Mouse (Mus musculus) gastrocnemius, postnatal 25 days (tissue): ENCODE results near the gene Ttc26. TPM values are rescaled to one million over a fixed set of nuclear protein-coding genes. Genes with fewer than 3 reads are reported as not detected.

Experiments used
- DNase-seq: peaks from one replicate; pipeline ENCODE4 v3.0.0; 2022
- long read RNA-seq, 2 experiments: library from polyadenylated mRNA; stranded (forward); transcript quantifications; one replicate each; pipeline ENCODE4 v2.0.0; 2021
- total RNA-seq, 2 experiments: library from RNA; stranded (reverse); gene quantifications; 1 replicate in 1 of 2; 2 replicates in 1 of 2; pipeline ENCODE4 v1.2.3; 2021

Gene Ttc26
- total RNA-seq: 1 to 10 TPM; 1.1 to 1.7 TPM
- long read RNA-seq, experiment 1, partial matches to known transcripts: 0 of 1 reads
- long read RNA-seq, experiment 1, other reads (novel, unspliced or antisense): 1 of 1 reads
- long read RNA-seq, experiment 2: 0 reads

GRCm38 (mm10) chr6:38381129-38381771 is at the start of gene Ttc26:
Gene Ttc26, plus strand, starts transcription at chr6:38381469.
- DNase-seq: peak; percentile 73

- DNase-seq: no peak
These were observed 46.0 kb upstream of the Ttc26 start for GRCm38 (mm10) chr6:38335264-38335663.

GRCm38 (mm10) chr6:38337166-38337705 is 44.0 kb upstream of the Ttc26 start:
- DNase-seq: no peak

DNA sequence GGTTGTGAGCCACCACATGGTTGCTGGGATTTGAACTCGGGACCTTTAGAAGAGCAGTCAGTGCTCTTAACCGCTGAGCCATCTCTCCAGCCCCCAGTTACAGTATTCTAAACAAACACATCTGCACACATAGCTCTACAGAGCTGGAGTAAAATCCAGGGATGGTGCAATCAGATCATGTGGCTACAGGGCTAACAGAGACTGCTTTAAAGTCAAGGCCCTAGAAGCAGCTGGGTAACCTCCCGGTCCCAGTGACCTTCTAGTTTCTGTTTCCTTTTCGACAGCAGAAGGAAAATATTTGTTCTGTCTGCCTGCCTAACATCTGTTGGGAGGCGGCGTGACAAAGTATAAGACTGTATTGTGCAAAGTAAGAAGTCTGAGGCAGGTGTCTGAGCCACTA is 43.3 kb upstream of the Ttc26 start:
- DNase-seq: peak; percentile 15

GRCm38 (mm10) chr6:38339078-38339477 is 42.2 kb upstream of the Ttc26 start:
- DNase-seq: no peak

DNA sequence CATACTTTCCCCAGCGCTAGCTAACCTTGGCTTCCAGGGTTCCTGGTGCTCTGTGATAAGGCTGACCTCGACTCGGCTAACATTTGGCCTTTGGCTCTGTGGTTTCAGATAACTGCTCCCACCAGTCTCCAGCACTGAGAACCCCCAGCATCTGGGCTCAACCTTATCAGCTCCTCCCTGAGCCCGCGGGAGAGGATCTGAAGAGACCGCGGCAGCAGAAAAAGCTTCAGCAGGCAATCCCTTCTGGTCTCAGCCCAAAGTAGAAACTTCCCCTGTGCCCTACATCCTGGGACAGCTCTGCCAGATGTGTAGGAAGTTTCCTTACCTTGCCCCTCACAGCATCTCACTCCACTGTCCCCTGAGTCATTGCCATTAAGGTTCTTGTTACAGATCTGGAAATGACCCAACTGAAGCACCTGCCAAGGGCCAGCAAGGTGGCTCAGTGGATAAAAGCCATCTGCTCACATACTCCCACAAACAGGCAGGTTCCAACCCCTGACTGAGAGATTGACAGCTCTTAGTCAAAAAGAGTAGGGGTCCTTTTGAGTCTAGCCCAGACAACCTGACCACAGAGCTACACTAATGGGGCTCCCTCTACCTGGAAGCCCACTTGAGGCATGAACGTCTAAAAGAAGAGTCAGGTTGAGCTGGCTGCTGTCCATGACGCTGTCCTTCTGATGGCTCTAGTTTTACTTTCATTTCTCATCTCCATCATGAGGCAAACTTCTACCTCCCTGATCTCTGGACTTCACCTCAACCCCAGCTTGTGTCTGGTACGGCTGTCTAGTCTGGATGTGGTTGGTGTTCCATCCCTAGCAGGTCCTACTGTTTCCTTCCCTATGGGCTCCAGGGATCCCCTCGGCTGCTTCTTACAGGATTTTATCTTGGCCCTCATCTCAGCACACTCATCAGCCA is 39.3 kb upstream of the Ttc26 start:
- no peak for DNase-seq

DNA sequence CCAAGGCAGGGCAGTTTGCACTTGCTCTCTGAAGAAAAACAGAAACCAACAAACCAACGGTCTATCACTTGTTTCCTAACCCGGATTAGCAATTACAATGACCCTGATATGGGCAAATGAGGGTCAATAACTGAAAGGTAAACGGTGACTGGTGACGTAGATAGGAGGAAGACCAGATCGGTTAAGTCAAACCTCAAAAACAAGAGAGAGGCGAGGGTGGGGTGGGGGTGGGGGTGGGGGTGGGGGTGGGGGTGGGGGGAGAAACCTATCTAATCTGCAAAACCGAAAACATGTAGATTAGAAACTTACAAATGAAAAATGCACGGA is 38.6 kb upstream of the Ttc26 start:
- no peak for DNase-seq

GRCm38 (mm10) chr6:38343581-38343980 is 37.7 kb upstream of the Ttc26 start:
- no peak for DNase-seq

- no peak for DNase-seq
These were observed 37.1 kb upstream of the Ttc26 start for GRCm38 (mm10) chr6:38344006-38344670.

DNA sequence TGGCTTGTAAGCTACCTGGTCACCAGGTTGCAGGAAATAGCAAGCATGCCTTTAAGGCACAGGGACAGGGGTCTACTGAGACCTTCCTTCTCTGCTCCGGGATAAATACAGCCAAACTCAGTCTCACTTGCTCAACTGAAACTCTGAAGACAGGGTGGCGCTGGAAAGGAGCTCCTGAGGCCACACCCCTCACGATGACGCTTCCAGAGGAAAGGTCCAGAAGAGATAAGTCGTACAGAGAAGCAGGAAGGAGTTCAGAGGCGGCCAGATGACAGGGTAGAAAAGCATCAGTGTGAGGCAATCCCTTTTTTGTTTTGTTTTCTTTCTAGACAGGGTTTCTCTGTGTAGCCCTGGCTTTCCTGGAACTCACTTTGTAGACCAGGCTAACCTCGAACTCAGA is 35.5 kb upstream of the Ttc26 start:
- DNase-seq: peak; percentile 46

DNA sequence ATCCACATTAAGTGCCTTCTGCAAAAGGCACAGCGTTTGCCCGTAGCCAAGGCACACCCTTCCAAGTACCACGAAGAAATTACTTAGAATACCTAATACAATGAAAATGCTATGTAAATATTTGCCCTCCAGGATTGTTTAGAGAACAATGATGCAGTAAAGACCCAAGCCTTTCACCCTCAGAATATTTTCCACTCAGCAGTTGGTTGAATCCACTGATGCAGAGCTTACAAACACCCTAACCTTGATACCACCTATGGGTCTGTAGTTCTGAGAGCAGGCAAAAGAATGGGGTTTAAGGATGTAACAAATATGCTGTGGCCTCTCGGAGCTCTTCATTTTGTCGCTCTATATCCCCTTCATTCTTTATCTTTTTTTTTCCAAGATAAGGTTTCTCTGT is 33.4 kb upstream of the Ttc26 start:
- no peak for DNase-seq

DNA sequence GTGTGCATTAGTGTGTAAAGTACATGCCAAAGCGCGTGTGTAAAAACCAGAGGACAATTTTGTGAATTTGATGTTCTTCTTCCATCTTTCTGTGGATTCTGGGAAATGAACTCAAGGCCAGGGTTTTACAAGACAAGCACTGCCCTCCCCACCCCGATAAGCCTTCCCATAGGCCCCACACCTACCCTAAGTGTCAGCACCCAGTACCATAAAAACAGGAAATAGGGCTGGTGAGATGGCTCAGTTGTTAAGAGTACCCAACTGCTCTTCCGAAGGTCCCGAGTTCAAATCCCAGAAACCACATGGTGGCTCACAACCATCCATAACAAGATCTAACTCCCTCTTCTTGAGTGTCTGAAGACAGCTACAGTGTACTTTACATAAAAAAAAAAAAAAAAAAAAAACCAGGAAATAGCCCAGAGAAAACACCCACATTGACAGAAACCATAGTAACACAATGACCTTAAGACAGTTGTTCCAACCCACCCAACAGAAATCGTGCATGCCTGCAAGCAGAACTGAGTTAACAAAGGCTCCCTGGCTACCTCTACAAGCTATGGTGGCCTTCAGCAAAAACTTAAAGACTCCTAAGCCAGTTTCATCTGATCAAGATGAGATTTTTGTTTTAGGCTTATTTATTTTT is 32.3 kb upstream of the Ttc26 start:
- DNase-seq: no peak

DNA sequence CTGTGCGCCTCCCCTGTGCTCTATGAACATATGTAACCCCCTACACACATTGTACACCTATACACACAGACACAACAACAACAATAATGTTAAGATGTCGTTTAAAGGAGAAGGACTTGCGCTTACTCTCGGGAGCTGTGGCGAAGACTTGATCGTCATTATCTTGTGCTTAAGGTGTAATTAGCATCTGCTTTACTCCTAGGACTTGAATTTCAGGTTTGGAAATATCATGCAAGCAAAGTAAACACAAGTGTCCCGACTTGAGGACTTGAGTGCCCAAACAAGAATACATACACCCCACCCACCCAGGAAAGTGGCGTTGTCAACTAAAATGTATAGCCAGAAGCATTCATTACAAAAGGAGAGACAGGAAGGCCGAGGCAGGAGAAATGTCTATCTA is 31.5 kb upstream of the Ttc26 start:
- DNase-seq: no peak

DNA sequence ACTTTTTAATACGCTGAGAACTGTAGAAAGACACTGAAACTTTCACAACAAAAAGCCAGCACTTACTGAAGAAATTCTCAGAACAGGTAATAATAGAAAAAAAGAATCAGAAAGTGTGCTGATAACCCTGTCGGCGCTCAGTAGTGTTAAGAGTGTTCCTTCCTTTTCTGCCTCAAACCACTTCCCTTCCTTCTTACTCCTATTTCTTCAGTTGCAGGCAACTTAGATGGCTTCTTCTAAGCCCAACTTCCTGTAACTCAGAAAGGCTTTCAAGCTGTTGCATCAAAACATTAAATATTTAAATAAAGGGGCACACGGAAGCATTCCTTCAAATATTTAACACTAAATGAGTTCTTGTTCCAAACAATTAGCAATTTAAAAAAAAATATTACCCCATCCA is 29.3 kb upstream of the Ttc26 start:
- no peak for DNase-seq

GRCm38 (mm10) chr6:38352451-38352850 is 28.8 kb upstream of the Ttc26 start:
- DNase-seq: no peak

GRCm38 (mm10) chr6:38353181-38353580 is 28.1 kb upstream of the Ttc26 start:
- no peak for DNase-seq

GRCm38 (mm10) chr6:38353811-38354722 is 27.2 kb upstream of the Ttc26 start, which contains the start of gene Zc3hav1:
Gene Zc3hav1, minus strand, starts transcription at chr6:38354603.
- DNase-seq: peak; percentile 78

DNA sequence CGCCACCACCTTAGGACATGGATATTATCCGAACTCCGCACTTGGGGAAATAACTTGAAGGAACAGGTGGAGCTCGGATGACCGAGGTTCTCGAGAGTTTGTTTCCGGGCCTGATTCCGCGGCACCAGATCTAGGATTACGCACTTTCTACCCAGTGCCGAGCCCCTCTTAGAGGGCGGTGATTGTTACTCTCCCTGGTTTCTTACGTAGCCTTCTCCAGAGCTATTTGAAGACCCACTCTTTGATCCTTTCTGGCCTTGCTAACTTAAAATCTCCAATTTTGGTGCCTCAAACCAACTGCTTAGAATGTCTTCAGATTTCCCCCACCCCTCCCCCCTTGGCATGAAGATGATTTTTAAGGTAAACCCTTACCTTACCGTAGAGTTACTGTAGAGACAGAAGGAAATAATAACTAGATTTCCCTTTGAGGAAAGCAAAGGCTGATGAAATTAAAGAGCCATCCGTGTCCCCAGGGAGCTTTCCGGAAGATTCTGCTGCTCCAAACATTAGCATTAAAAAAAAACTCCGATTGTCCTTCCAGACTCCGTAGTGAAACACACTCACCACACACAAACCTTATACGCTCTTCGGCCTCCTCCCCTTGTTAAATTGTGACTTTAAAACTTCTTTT is 26.4 kb upstream of the Ttc26 start:
- no peak for DNase-seq

DNA sequence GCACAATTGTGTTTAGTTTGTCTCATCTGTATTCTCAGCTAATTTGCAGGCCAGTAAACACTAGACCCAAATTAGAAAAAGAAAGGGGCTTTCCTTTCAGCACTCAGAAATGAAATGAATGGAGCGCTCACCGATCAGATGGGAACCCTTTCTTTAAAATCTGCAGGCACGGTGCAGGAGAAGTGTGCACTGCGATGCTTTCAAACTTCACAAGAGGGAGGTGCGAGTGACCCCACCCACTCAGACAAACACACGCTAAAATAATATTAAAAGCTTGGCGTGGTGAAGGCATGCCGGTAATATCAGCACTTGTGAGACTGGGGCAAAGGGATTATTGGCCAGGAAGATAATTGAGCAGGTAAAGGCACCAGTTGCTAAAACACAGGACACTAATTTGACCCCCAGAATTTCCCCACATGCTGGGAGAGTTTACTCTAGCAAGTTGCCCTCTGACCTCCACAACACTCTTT is 25.9 kb upstream of the Ttc26 start:
- DNase-seq: no peak

GRCm38 (mm10) chr6:38355862-38356261 is 25.4 kb upstream of the Ttc26 start:
- DNase-seq: no peak
